Mouse (Mus musculus): ENCODE measurements at regions not wholly inside any gene's neighbourhood (a gene's known extent, or its start where the extent isn't known, plus 50 kb on each side); places are given as distances from the start of the nearest gene placed in this dataset.

DNA sequence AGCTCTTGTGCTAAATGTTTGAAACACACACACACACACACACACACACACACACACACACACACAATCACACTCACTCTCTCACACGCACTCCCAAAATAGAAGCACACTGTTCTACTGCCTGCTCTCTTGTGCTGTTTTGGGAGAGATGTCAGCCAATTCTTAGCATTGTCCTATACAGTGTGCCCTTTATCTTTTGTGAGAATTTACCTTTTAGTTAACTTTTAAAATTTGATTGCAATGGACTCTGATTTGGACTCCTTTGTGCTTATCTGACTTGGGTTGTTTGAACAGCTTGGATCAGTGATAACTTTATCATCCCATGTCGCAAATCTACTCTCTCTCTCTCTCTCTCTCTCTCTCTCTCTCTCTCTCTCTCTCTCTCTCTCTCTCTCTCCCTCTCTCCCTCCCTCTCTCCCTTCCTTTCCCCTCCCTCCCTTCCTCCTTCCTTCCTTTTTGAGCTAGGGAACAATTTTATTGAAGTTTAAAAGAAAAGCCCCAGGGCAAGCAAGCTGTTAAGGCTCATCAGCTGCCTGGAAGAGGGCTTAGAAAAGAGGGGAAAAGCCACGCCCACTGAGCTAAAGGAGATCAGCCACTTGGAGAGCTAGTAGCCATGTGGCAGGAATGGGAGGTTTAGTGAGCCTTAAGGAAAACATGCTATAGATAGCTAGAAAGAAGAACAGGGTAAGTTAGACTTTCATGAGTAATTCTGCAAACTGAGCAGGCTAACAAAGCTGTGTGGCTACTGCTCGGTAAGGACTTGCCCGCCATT lies 611.2 kb downstream of the Gm19410 start:
- Histone ChIP-seq H3K27me3 (ENCODE audit: control insufficient read depth in 1 of 2, insufficient read depth in 2 of 2, low read length in 2 of 2) (no peaks in the 10 kb centered on the region), H3K9ac (ENCODE audit: control insufficient read depth, low read depth, low read length, poor library complexity, severe bottlenecking) (no peak overlapping the region), H3K9me3 (replicated peaks; ENCODE audit: insufficient read depth, low read length) (no peaks in the 10 kb centered on the region), H3K36me3 (ENCODE audit: control insufficient read depth in 1 of 2, insufficient read depth in 2 of 2, low read length in 2 of 2) (no peaks in the 10 kb centered on the region), H3K4me3 (ENCODE audit: control insufficient read depth in 1 of 2, insufficient read depth in 1 of 2, low read depth in 2 of 2, low read length in 2 of 2) (no peak overlapping the region), H3K79me2 (ENCODE audit: control insufficient read depth, insufficient read depth, low read length, poor library complexity) (no peaks in the 10 kb centered on the region), H3K27ac (ENCODE audit: control insufficient read depth, low read depth, low read length) (no peak overlapping the region), H3K4me1 (ENCODE audit: control insufficient read depth in 1 of 2, insufficient read depth in 2 of 2, low read length in 2 of 2) (no peaks in the 10 kb centered on the region)
- TF ChIP-seq USF1 (IDR thresholded peaks at IDR 0.05; ENCODE audit: low read depth, low read length) (no peak), POLR2AphosphoS2 (IDR thresholded peaks at IDR 0.05; ENCODE audit: low read length) (no peak), NRF1 (IDR thresholded peaks at IDR 0.05; ENCODE audit: insufficient read depth, low read depth, low read length, poor library complexity, severe bottlenecking) (no peak), RCOR1 (IDR thresholded peaks at IDR 0.05; ENCODE audit: low read depth, low read length) (no peak), MEF2A (IDR thresholded peaks at IDR 0.05; ENCODE audit: extremely low read depth, insufficient replicate concordance, low read depth, low read length, poor library complexity, severe bottlenecking) (no peak), GABPA (IDR thresholded peaks at IDR 0.05; ENCODE audit: low read depth, low read length) (no peak), ELF1 (IDR thresholded peaks at IDR 0.05; ENCODE audit: low read depth, low read length) (no peak), UBTF (IDR thresholded peaks at IDR 0.05; ENCODE audit: borderline replicate concordance, insufficient read depth, low read depth, low read length) (no peak), USF2 (IDR thresholded peaks at IDR 0.05; ENCODE audit: borderline replicate concordance in 1 of 2, insufficient read depth in 1 of 2, low read depth in 1 of 2, low read length in 2 of 2) (no peak), POLR2A (IDR thresholded peaks at IDR 0.05; ENCODE audit: control insufficient read depth in 1 of 2, insufficient read depth in 1 of 2, low read depth in 1 of 2, low read length in 2 of 2, poor library complexity in 1 of 2) (no peak), CHD2 (IDR thresholded peaks at IDR 0.05; ENCODE audit: low read length) (no peak), SIN3A (IDR thresholded peaks at IDR 0.05; ENCODE audit: low read length) (no peak), RAD21 (IDR thresholded peaks at IDR 0.05; ENCODE audit: low read depth, low read length) (no peak), GATA1 (IDR thresholded peaks at IDR 0.05; ENCODE audit: low read depth, low read length) (no peak), ETS1 (IDR thresholded peaks at IDR 0.05; ENCODE audit: low read depth, low read length) (no peak), ZC3H11A (IDR thresholded peaks at IDR 0.05; ENCODE audit: low read depth, low read length) (no peak), MAZ (IDR thresholded peaks at IDR 0.05; ENCODE audit: low read depth, low read length) (no peak), HCFC1 (IDR thresholded peaks at IDR 0.05; ENCODE audit: low read depth, low read length) (no peak), EP300 (IDR thresholded peaks at IDR 0.05; ENCODE audit: low read depth in 1 of 2, low read length in 2 of 2) (no peak), KAT2A (conservative IDR thresholded peaks at IDR 0.05; ENCODE audit: low read depth, low read length) (no peak)
- no peak for DNase-seq (ENCODE audit: low read depth, low spot score)

Measured in MEL (cell line).